Mouse (Mus musculus): ENCODE data around the gene Parp8.

The Parp8 gene

DNA sequence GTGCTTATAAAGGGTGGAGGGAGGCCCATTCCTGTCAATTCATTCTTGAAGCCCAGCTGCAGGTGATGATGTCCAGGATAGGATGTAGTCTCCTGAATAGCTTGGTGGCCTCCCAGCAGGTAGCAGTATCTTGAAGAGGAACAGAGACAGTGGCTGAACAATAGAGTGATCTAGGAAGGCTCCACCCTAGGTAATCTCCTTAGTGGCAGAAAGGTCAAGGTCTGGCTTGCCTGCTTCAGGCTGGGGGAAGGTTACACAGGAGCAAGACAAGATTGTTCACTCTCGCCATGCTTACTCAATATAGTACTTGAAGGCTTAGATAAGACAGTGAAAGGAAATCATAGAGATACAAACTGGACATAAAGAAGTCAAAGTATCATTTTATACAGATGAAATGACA lies 213.9 kb downstream of the Parp8 start:
- no peak for DNase-seq

All from kidney, postnatal 4 days (tissue).